Mouse (Mus musculus) megakaryocyte, embryonic 14.5 days (primary cell): ENCODE measurements at regions not wholly inside any gene's neighbourhood (a gene's known extent, or its start where the extent isn't known, plus 50 kb on each side); places are given as distances from the start of the nearest gene placed in this dataset.

ENCODE experiments used
- H3K27me3 ChIP-seq: replicated peaks from 2 replicates; pipeline ENCODE3; 2012; ENCODE audit warnings: inconsistent platforms
- H3K36me3 ChIP-seq: replicated peaks from 2 replicates; pipeline ENCODE3; 2012; ENCODE audit warnings: low read length, inconsistent platforms, mixed read lengths
- H3K4me1 ChIP-seq: 2 replicates; pipeline ENCODE4 v1.6.1; 2012; ENCODE audit warnings: inconsistent platforms
- H3K4me3 ChIP-seq: replicated peaks from 2 replicates; pipeline ENCODE3; 2012; ENCODE audit warnings: moderate library complexity, mild to moderate bottlenecking, inconsistent platforms
- H3K9me3 ChIP-seq: 2 replicates; pipeline ENCODE4 v1.6.1; 2012; ENCODE audit warnings: inconsistent platforms
- FLI1 ChIP-seq: IDR thresholded peaks from 2 replicates; pipeline ENCODE4 v1.6.1; 2012; ENCODE audit warnings: low read length, inconsistent platforms, mixed read lengths
- GATA1 ChIP-seq: IDR thresholded peaks from 3 replicates; pipeline ENCODE4 v1.6.1; 2012; ENCODE audit warnings: mixed read lengths, low read length, inconsistent platforms, borderline replicate concordance

DNA sequence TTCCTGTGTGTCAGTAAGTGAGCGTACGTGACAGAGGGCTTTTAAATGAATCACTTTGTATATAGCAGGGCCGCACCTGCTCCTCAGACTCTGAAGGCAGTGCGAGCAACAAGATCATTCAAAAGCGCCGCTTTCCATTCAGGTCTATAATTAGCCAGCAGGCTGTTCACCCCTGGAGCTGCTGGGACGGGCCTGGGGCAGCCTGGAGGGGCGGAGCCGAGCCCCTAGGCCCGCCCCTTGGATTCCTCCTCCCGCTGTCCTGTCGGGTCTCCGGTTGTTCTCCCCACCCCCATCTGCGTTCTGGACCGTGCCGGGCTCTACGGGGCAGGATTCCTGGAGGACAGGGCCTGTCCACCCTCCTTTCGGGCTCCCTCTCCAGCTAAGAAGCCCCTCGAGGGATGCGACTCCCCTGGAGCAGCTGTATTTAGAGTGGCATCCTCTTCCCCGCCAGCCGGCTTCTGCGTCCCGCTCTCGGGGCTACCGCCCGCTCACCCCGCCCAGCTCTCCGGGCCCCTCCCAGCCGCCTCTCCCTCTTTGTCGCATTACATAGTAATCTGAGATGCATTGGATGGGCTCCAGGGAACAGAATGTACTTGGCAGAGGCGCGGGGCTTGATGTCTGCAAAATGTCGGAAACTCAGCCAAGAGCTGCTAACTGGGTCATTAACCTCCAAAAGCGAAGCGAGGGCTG is 227.7 kb upstream of the Tprg start:
- peak overlapping the region; percentile 91 for H3K4me3 ChIP-seq
- no peaks in the 10 kb centered on the region for H3K9me3 ChIP-seq
- no peaks in the 10 kb centered on the region for H3K36me3 ChIP-seq
- no peaks in the 10 kb centered on the region for H3K27me3 ChIP-seq
- peaks cover 96% of the 10 kb centered on the region for H3K4me1 ChIP-seq
- TF ChIP-seq GATA1 (no peak), FLI1 (no peak)

DNA sequence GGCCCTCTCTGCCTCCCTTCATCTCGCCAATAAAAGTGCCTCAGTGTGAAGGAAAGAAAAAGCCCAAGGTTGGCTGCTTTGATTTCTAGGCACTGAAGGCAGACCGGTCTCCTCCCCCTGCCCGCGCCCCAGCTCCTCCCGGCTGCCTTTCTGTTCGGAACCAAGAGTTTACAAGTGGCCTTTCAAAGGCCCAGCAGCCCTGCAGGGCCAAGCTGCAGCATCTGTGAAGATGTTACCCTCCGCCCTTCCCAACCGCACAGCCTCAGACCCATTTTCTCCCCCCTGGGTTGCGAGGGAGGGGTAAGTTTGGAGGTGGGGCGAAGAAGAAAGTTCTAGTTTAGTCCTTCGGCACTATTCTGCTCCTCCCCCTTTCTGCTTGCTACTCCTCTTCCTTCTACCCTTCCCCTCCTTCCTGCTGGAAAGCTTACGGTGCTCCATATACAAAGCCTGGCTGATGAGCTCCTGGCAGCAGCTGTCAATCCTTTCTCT is 227.1 kb upstream of the Tprg start:
- Histone ChIP-seq H3K9me3 (no peaks in the 10 kb centered on the region), H3K27me3 (no peaks in the 10 kb centered on the region), H3K36me3 (no peaks in the 10 kb centered on the region), H3K4me1 (peaks cover 96% of the 10 kb centered on the region), H3K4me3 (peak overlapping the region; percentile 91)
- TF ChIP-seq FLI1 (no peak), GATA1 (no peak)

DNA sequence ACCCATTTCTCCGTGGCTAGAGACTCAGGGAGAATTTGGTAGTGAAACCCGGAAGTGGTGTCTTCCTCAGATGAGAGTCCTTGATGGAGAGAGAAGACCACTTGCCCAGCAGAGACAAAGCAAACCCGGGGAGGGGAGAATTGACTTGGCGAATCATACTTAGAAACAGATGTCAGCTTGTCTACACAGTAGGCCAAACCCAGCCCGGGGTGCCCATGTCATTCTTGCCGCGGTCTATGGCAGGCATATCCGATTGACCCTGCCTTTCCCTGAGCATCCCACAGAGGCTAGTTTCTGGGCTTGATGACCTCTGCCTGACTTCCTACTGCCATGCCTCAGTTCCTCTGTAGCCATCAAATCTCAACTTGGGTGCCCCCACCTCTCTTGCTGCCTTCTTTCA is 226.4 kb upstream of the Tprg start:
- Histone ChIP-seq H3K9me3 (no peaks in the 10 kb centered on the region), H3K27me3 (peaks cover 2% of the 10 kb centered on the region), H3K4me1 (peaks cover 94% of the 10 kb centered on the region), H3K4me3 (peak overlapping the region; percentile 2), H3K36me3 (no peaks in the 10 kb centered on the region)
- TF ChIP-seq GATA1 (no peak), FLI1 (no peak)

DNA sequence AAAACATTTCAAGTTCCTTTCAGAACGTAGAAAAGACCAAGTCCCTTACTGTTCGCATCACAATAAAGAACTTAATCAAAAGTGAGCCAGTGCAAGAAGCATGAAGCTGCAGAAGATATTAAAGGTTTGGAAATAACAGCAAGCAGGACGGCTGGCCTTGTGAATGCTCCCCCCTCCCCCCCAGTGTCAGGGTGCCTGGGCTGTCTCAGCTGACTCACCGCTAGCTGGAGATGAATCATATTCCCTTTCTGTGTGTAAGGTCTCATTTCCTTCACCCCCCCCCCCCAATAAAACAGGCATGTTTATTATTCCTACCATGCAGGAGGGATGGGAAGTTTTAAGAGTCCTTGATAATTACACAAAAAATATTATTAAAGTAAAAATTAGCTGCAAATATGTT is 225.0 kb upstream of the Tprg start:
- Histone ChIP-seq H3K4me3 (no peak overlapping the region), H3K27me3 (peaks cover 2% of the 10 kb centered on the region), H3K36me3 (no peaks in the 10 kb centered on the region), H3K9me3 (no peaks in the 10 kb centered on the region), H3K4me1 (peaks cover 81% of the 10 kb centered on the region)
- TF ChIP-seq GATA1, result no peak

DNA sequence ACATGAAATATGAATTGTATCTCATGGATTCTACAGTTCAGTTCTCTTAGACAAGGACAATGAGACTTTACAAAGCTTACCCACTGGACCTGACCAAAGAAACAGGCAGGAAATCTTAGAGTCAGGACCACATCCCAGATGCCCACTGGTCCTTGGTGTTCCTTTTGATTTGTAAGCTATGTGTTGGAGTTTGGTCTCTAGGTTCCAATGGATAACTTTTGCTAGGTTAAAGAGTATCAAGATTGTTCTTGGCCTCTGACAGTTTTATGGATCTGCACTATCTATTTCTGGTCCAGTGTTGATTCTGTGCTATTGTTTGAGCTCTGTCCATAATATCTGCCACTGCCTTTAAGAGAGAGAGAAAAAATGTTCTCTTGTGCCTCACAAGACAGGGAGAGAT is 222.6 kb upstream of the Tprg start:
- H3K36me3 ChIP-seq, result no peaks in the 10 kb centered on the region
- TF ChIP-seq GATA1, result no peak
- TF ChIP-seq FLI1, result no peak
- H3K4me3 ChIP-seq, result no peak overlapping the region
- H3K27me3 ChIP-seq, result peaks cover 2% of the 10 kb centered on the region
- H3K9me3 ChIP-seq, result no peaks in the 10 kb centered on the region
- H3K4me1 ChIP-seq, result peaks cover 60% of the 10 kb centered on the region

DNA sequence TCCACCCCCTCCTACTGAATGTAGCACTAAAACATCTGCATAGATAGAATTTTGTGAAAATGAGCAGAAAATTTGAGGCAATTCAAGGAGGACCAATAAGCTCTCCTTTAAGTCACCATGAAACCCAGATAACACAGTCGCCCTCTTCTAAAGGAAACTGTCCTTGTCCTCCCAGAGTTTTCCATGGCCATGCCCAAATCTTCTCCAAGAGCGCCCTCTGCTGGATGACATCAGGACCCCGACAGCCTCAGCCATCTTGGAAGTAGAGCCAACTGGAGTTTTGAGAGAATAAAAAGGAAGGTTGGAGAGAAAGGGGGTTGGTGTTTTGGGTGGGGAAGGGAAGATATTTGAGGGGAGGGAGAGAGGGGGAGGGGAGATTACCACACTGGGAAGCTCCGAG is 222.1 kb upstream of the Tprg start:
- Histone ChIP-seq H3K4me1 (peaks cover 55% of the 10 kb centered on the region), H3K4me3 (no peak overlapping the region), H3K36me3 (no peaks in the 10 kb centered on the region), H3K27me3 (peaks cover 2% of the 10 kb centered on the region), H3K9me3 (no peaks in the 10 kb centered on the region)
- TF ChIP-seq FLI1 (no peak), GATA1 (no peak)

DNA sequence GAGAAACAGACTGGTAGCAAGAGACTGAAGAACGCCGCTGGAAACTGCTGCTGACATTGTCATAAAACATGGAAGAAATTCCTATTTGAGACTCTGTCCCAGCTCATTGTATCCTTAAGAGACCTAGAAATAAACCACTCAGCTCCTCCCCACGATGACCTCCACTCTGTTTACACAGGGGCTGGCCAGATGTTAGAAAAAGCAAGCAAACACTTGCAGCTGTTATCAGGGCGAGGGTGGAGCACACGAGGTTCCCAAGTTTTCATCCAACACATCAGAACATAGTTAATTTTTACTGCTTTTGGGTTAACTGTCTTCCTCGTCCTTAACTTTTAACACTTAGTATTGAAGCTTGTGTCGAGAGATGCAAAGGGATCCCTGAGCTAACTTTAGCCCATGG is 219.8 kb upstream of the Tprg start:
- TF ChIP-seq GATA1, result no peak
- no peak for TF ChIP-seq FLI1
- H3K9me3 ChIP-seq, result no peaks in the 10 kb centered on the region
- H3K36me3 ChIP-seq, result no peaks in the 10 kb centered on the region
- peaks cover 2% of the 10 kb centered on the region for H3K27me3 ChIP-seq
- no peak overlapping the region for H3K4me3 ChIP-seq
- H3K4me1 ChIP-seq, result peaks cover 32% of the 10 kb centered on the region

DNA sequence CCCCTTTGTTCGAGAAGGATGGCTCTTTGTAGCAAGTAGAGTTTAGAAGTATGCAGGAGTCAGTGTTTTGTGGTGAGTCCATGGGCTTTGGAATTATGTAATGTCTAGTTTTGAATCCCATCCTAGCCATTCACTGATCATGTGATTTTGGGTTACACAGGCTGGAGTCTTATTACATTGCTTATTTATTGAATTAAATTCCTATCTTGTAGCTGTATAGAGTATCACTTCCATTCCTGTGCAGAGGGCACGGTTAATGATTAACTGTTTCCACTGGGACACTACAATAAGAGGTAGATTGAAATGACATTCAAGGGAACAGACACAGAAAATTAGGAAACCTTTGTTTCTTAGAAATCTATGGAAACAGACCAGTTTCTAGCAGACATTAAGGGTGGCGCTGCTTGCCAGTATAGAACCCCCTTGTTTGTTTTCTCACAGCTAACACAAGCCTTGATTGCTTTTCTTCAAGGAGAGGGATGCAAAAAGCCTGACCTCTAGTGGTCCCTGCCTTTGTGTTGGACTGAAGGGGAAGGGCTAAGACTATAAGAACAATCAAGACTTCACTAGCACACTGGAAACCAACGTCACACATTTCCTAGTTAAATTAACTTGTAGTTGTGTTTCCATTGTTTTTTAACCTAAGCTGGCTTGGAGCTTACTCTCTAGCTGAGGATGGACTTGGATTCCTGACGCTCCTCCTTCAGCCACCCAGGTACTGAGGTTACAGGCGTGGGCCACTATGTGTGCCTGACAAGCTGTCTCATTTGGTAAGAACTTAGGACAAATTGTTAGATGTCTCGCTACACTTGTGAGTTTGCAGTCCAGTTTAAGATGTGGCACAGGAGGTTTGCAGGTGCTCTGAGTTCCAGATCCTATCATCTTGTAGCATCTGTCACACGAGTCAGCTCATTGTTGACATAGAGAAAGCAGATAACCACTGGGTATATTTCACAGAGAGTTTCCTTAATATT is 219.1 kb upstream of the Tprg start:
- no peaks in the 10 kb centered on the region for H3K36me3 ChIP-seq
- H3K4me3 ChIP-seq, result no peak overlapping the region
- TF ChIP-seq GATA1 (no peak), FLI1 (no peak)
- H3K27me3 ChIP-seq, result peaks cover 2% of the 10 kb centered on the region
- H3K4me1 ChIP-seq, result peaks cover 24% of the 10 kb centered on the region
- no peaks in the 10 kb centered on the region for H3K9me3 ChIP-seq

DNA sequence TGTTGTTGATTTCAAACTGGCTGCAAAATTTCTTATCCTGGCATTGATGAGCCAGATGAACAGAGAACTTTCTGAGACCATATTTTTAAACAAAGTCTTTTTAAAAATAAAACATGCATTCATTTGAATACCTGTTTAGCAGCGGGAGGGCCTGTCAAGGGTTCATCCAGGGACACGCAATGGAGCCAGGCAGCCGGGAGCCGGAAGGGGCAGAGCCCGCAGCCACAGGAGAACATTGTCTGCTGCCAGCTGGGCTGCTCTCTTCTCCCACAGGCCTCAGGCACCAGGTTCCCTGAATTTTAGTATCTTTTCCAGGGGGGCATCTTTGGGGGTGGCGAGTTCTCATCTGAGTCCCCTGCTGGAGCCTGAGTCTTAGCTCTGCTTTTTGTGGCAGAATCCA is 205.8 kb upstream of the Tprg start:
- H3K27me3 ChIP-seq, result no peaks in the 10 kb centered on the region

DNA sequence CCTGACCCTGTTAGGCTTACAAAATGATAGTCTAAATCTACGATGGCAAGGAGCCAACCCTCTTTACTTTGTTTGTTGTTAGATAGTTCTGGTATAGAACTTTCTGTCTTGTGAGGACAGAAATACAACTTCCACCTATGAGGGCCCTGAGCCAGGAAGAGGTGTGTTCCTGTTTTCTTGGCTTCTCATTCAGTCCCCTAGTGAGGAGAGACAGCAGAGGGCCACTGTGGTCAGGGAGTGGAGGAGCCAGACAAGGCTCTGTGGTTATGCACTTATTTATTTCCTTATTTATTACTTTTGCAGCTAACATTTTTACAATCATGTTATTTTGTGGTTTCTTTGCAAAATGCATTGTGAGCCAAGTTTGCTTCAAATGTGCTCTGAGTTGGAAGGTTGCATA is 202.9 kb upstream of the Tprg start:
- no peaks in the 10 kb centered on the region for H3K4me1 ChIP-seq
- no peaks in the 10 kb centered on the region for H3K9me3 ChIP-seq
- no peak for TF ChIP-seq FLI1
- TF ChIP-seq GATA1, result no peak
- no peaks in the 10 kb centered on the region for H3K27me3 ChIP-seq
- H3K4me3 ChIP-seq, result no peak overlapping the region
- H3K36me3 ChIP-seq, result no peaks in the 10 kb centered on the region

More for the DNA sequence above, 205.8 kb upstream of the Tprg start:
- no peaks in the 10 kb centered on the region for H3K36me3 ChIP-seq
- no peak for TF ChIP-seq FLI1
- TF ChIP-seq GATA1, result no peak
- H3K4me1 ChIP-seq, result no peaks in the 10 kb centered on the region
- no peak overlapping the region for H3K4me3 ChIP-seq
- H3K9me3 ChIP-seq, result no peaks in the 10 kb centered on the region
